Mouse (Mus musculus): ENCODE results near the gene Lrig1.

DNA sequence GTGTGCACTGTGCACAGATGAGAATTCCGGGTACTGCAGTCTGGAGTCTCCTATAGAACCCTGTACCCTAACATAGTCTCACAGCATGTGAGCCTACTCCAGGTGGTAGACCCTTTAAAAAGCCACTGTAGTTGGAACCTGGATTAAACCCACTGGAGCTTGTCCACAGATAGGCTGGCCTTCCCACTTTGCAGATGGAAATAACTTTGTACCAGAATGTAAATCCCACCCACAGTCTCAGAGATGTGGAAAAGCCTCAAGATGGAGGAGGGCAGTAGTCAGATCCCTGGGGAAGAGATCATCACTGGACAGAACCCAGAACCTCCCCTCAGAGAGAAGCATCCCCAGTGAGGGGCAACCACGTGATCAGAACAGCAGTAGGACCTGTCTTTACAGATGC lies 56.0 kb downstream of the Lrig1 start:
- no peak for TF ChIP-seq POLR2A (IDR thresholded peaks at IDR 0.05; ENCODE audit: borderline replicate concordance, control insufficient read depth, low read depth, low read length)
- TF ChIP-seq CTCF (IDR thresholded peaks at IDR 0.05; ENCODE audit: control insufficient read depth, insufficient read depth, low read length): no peak

Data from bone marrow, adult 2 months (tissue).